Mouse (Mus musculus): Measurements from ENCODE around the gene Rce1. TPM values are rescaled to one million over a fixed set of nuclear protein-coding genes. Genes with fewer than 3 reads are reported as not detected.
"Not testable (repeated sequence)": the region's sequence is repeated elsewhere in the genome, so short reads cannot be mapped to it uniquely, and the experiment has no call there.

Gene Rce1
- total RNA-seq, 2 experiments from 2014 or later = 28.2 to 30.4 TPM

DNA sequence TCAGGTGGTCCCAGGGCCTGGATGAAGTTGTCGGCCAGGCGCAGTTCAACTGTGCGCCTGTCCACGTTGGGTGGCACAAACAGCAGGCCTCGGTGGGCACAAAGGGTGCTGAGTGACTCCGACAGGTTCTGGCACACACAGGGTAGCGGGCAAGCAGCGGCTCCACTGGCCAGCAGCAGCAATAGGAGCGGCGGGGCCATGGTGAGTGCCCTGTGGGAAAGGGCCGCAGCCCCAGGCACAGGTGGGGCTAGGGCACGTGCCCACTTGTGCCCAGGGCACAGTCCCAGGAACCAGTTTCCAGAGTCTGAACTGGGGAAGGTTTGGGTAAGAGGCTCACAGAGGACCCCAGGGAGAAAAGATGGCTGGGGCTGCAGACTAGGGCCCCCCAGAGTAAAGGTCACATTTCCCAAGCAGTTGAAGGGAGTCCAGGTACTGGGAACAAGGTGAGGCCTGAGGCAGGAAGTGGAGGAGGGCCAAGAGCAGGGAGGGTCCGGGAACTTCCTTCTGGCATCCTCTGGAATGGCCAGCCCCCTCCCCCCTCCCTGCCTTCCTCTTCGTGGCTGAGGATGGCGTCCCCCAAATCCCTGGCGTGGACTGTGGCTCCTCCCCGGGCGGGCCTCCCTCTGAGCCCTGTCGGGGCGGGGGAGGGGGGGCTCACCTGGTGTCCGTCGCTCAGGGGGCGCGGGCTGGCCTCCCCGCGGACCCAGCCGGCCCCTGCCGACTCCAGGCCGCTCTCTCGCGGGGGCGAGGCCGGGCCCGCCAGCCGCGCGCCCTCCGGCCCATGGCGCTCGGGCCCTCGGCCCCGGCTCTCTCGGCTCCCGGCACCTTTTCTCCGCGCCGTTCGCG, 10.9 kb downstream of the Rce1 start:
- ATAC-seq (replicated peaks; ENCODE audit: poor library complexity, severe bottlenecking) = no peak

DNA sequence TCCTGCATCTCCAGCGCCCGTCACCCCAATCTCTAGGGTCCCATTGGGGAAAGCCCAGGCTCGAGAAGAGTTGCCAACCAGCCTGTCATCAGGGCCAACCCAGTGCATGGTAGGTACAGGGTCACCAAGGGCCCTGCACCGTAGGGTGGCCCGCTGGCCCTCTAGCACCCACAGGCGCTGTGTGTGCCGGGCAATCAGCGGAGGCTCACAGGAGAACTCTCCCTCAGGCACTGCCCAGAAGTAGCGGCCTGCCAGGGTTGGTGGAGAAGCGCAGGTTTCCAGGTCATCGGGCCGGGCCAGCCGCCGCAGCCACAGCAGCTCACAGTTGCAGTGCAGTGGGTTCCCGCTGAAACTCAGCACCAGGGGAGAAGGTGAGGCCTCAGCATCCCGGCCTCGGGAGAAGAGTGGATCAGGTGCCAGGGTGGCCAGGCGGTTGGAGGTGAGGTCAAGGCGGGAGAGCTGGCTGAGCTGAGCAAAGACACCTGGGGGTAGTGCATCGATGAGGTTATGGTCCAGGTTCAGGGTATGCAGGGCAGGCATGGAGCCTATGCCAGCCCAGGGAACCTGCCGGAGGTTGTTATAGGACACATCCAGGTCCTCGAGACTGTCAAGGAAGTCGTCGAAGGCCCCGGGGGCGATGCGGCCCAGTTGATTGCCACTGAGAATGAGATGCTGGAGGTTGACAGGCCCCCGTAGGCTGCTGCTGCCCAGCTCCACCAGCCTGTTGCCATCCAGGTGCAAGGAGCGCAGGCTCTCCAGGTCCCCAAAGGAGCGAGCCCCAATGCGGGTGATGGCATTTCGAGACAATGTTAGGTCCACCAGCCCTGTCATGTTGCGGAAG, 11.8 kb downstream of the Rce1 start:
- no peak for ATAC-seq (replicated peaks; ENCODE audit: poor library complexity, severe bottlenecking)

DNA sequence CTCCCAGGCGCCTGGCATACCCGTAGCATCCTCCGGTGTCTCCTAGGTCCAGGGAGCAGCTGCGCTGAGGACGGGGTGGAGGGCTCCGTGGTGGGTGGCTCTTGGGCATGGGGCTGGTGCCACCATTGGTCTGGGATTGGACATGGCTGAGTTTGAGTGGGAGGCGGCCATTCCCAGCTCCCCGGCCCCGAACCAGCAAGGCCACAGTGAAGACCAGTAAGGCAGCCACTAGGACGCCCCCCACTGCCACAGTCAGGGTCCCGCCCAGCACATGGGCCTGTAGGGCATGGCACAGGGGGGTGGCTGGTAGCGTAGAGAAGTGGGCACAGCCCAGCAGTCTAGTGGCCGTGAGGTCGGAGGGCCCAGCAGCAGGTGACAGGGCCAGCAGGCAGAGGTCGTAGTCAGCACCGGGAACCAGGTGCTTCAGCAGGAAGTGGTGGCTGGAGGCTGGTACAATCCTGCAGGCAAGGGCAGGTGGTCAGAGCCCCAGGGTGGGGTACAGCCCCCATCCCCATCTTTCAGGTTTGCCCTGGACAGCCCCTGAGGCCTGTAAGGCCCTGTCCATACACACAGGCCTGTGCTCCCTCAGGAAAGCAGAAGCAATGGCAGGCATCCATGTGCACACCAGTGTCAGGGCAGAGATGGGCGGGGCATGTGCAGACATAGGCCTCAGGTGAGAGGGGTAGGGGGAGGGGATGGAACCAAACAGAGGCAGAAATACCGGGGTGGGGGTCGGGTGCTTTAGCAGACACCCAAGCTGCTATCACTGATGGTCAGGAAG, 13.1 kb downstream of the Rce1 start:
- ATAC-seq (replicated peaks; ENCODE audit: poor library complexity, severe bottlenecking) = no peak

DNA sequence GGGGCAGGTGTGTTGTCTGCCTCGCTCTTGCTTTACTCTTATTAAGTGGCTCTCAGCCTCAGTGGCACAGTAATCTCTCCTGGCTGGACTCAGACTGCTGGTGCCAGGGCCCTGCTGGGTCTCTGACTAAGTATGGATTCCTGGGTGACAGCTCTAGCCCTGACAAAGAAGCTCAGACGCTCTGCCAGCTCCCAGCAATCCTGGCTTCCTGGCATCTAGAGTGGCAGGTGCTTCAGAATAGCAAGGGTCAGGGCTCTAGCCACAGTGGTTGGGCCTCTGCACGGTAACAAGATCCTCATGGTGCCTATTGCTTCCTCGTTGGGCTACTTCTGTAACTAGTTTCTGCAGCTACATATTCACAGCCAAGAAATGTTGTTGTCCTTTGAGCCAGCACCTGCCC, 15.3 kb downstream of the Rce1 start:
- ATAC-seq (replicated peaks; ENCODE audit: poor library complexity, severe bottlenecking) = no peak

DNA sequence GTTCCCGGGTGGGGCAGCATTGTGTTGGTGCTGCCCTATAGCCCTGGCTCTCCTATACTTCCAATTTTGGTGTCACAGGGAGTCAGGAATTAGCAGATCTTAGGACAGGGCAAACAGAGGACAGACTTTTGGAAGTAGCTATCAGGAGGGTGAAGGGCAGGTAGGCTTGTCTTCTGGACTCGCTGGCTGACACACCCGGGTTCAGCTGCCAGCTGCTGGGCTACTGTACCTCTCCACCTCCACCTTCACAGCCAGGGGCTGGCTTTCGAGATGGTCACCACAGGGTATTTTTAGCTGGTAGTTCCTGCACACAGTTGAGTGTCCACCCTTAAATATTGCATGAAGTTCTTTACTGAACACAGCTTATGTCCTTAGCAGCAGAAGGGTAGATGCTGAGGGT, 16.9 kb downstream of the Rce1 start:
- no peak for ATAC-seq (replicated peaks; ENCODE audit: poor library complexity, severe bottlenecking)

DNA sequence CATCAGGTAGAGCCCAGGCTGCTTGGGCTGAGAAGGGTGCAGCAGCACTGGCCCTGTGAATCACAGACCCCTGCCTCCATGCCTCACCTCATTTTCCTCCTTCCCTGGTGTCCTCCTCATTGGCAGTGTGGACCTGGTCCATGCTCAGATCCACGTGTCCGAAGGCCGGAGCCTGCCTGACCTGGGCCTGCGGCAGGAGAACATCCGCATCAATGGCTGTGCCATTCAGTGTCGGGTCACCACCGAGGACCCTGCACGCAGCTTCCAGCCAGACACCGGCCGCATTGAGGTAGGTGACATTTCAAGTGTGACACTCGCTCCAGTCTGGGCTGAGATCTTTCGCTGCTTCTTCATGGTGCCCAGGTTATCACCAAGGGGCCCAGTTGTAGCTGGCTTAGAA, 18.0 kb downstream of the Rce1 start:
- ATAC-seq (replicated peaks; ENCODE audit: poor library complexity, severe bottlenecking) = no peak

DNA sequence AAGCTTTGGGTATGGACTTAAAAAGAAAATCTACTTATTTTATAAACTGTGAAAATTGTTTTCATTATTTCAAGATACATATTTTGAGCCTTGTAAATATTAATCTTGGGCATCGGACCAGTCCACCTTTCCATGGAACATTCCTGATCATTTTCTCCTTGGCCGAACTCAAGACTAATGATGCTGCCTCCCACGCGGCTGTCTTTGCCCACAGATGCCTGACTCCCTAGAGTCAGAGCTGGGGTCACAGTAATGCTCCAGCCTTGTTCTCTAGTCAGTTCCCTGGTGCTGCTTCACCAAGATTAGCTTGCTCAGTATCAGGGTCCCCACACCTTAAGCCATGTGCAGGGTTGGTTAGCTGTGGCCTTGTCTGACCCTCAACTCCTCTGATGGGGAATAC, 19.8 kb downstream of the Rce1 start:
- no peak for ATAC-seq (replicated peaks; ENCODE audit: poor library complexity, severe bottlenecking)

DNA sequence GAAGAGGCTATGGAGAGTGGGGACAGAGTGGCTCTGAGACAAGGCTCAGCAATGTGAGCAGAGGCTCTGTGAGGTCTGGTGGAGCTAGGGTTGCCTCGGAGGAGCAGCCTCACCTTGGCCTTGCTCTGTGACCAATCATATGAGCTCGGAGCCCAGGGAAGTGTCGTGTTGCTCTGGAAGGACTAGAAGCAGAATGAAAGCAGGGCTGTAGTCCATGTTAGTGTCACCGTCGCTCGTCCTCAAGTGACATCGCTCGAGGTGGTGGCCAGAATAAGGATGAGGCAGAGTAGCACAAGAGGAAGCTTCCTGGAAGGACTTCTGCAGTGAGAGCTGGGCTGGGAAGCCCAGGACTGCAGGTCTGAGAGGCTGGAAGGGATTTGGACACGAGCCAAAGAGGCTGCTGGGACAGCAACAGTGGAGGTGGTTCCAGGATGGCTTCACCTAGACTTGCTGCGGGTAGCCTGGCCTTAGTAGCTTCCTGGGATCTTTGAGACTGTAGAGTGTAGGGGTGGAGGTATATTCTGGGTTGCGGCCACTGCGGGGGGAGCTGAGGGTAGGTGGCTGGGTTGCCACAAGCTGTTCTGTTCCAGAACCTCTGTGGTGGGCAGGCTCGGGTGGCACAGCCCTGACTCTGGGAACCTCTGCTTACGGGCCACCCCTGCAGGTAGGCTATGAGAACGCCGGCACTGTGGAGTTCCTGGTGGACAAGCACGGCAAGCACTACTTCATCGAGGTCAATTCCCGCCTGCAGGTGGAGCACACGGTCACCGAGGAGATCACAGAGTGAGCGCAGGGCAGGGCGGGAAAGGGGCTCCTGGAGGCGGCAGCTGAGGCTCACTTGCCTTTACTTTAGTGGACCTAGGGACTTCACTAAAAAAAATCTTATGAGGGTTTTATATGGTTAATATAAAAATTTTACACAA, 21.4 kb downstream of the Rce1 start:
- peak; percentile 89 for ATAC-seq (replicated peaks; ENCODE audit: poor library complexity, severe bottlenecking)

DNA sequence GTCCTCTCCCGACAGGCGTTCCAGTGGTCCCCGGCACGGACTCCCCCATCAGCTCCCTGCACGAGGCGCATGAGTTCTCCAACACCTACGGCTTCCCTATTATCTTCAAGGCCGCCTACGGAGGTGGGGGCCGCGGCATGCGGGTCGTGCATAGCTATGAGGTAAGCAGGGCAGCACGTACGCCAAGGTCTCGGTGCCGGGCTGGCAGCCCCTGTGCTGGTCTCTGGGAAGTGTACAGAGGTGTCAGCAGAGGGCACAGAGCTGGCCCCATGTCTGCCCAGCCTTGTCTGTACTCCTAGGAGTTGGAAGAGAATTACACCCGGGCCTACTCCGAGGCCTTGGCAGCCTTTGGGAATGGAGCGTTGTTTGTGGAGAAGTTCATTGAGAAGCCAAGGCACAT, 23.0 kb downstream of the Rce1 start:
- no peak for ATAC-seq (replicated peaks; ENCODE audit: poor library complexity, severe bottlenecking)

DNA sequence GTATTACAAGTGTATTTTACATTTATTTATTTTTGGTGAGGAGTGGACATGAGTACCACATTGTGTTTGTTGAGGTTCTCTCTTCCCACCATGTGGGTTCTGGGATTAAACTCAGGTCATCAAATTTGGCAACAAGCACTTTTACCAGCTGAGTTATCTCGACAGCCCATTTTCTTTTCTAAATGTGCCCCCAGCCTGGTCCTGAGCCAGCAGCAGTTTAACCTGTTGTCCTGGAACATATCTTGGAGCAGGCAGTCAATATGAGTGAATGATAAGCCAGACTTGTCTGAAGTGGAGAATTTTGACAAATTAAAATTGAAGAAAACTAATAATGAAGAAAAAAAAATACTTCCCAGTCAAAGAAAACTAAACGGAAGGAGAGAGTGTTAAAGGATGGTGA, 29.4 kb downstream of the Rce1 start:
- ATAC-seq (replicated peaks; ENCODE audit: poor library complexity, severe bottlenecking) = no peak

DNA sequence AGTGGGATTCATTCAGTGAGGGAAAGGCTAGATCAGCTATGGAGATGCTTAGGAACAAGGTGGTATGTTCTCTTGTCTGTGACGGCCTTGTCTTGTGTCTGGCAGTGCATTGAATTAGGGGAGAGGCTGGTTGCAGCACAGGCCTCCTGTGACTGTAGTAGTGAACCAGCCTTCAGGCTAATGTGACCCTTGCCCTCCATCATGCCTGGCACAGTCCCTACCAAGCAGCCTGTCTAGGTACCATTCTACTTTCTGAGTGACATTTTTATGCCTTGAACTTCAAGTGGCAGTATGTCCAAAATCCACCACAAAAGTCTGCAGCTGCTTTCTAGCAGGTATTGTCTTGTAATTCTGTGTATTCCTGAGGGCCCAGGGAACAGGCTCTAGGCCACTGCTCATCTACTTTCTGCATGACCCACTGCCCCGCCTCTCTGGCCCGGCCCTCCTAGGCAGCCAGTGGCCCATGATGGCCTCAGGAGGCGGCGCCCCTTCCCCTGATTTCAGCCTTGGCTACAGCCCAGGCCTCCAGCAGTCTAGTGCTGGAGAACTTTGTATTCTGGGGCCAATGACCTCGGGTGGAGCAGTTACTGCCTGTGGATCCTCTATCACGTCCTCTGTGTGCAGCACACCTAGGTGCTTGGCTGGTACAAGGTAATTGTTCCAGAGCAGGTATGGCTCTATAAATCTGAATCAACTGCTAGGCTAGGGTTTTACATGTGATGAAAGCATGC, 31.5 kb downstream of the Rce1 start:
- no peak for ATAC-seq (replicated peaks; ENCODE audit: poor library complexity, severe bottlenecking)

DNA sequence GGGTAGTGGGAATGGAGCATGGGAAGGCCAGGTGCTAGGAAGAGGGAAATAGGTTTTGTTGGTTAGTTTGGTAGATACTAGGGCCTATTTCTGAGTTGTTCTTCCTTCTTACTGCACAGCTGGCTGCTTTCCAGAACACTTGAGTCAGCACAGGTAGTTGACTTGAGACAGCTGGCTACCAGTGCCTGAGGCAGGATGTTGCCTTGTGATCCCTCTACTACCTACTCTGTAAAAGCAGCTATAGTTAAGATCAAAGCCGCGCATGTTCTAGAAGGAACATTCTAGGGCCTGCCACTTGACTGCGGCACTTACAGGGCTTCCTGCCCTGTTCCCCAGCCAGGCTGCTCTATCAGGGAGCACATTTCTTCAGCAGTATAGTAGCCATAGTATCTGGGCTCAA, 35.4 kb downstream of the Rce1 start:
- ATAC-seq (replicated peaks; ENCODE audit: poor library complexity, severe bottlenecking) = no peak

DNA sequence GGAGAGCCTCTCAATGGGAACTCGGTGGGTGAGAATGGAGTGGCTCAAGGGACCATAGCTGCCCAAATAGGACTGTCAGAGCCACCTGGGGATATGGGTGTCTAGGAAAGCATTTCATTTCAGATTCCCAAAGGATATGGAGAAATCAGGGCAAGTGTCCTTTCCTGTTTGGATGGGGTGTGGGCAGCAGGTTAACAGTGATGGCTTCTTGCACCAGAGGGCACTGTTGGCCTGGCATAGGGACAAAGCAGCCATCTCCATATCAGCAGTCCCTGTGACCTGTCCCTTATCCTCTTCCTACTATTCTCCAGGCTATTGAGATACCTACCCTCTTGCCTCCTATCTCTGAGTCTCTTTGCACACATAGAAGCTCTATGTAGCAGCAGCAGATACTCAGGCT, 36.4 kb downstream of the Rce1 start:
- ATAC-seq (replicated peaks; ENCODE audit: poor library complexity, severe bottlenecking) = no peak

DNA sequence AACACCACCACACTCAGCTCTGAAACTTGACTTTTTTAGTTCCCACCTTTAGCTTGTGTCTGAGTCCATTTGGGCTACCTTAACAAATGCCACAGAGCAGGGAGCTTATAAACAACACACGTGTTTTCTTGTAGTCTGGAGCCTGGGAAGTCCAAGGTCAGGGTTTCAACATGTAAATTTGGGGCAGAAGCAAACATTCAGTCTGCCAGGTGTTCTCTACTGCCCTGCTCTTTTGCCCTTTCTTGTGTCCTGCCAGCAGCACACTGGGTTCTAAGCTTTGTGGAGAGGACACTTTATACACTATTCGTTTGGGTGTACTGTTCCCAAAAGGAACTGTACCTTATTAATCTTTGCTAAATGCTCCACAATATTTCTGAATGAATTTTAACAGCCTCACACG, 37.0 kb downstream of the Rce1 start:
- ATAC-seq (replicated peaks; ENCODE audit: poor library complexity, severe bottlenecking) = no peak

DNA sequence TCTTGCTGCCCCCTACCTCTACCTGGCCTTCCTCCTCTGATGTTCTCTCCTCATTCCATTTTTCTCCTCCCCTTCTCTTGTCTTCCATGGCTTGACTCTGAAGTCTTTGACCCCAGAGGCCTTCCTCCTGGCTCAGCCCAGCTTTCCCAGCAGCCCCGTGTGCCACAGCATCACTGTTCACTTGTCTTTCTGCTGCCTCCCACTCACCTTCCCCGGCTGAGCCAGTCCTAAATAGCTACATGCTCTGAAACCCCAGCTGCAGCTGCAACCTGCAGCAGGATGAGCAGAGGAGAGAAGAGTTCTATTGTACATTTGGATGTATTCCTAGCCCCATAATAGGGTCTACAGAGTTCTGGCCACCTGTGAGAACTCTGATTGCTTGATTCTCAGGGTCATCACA, 38.0 kb downstream of the Rce1 start:
- ATAC-seq (replicated peaks; ENCODE audit: poor library complexity, severe bottlenecking) = no peak

DNA sequence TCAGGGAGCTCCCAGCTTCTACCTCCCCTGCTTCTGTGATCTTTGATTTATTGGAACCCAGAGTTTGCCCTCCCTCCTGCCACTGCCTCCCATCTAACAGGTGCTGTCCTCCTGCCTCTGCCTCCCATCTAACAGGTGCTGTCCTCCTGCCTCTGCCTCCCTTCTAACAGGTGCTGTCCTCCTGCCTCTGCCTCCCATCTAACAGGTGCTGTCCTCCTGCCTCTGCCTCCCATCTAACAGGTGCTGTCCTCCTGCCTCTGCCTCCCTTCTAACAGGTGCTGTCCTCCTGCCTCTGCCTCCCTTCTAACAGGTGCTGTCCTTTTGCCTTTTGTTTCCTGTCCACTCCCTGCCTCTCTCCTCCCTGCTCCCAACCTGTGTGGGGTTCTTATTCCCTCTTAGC, 38.7 kb downstream of the Rce1 start:
- ATAC-seq (replicated peaks; ENCODE audit: poor library complexity, severe bottlenecking) = not testable (repeated sequence)

DNA sequence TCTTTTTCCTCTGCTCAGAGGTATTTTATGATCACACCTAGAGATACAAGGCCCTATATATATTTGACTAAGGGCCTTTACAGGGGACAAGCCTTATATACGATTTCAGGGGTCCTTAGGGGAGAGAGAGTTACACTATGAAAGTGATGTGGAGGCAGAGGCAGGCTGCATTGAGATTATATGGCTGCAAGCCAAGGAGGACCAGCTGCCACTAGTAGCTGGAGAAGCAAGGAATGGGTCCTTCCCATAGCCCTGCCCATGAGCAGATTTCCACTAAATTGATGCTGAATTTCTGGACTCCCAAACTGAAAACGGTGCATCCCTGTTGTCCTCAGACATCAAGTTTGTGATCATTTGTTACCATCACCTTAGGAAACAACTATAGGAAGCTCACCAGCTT, 41.6 kb downstream of the Rce1 start:
- ATAC-seq (replicated peaks; ENCODE audit: poor library complexity, severe bottlenecking) = no peak

DNA sequence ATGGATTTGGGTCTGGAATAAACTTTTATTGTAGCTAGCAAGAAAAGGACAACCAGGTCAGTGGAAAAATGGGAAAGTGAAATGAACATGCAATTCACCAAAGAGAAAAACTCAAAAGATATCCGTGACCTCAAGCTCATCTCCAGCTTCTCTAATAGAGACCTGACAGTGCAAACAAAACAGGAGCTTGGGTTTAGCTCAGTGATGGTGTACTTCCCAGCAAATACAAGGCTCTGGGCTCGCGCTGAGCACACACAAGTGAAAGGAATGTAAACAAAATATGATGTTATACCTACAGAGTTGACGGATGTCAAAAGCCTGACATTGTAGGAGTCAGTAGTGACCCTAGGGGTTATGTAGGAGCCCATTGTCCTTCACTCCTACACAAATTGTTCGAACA, 46.1 kb downstream of the Rce1 start:
- ATAC-seq (replicated peaks; ENCODE audit: poor library complexity, severe bottlenecking) = no peak

DNA sequence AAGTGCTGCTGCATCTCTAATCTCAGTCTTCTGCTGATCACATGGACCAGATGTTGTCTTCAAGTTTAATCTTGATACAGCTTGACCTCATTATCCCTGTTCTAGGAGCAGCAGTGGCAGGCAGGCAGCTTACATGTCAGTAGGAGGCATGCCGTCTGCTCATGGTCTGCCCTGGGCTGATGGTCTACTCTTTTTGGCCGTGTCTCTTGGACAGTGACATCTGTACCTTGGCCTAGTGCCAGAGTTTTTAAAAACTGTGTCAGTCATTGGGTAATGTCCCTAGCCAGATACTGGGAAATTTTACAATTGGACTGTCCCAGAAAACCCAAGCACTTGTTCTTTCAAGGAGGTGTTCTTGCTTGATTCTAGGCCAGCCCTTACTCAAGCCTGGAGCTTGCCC, 46.6 kb downstream of the Rce1 start:
- ATAC-seq (replicated peaks; ENCODE audit: poor library complexity, severe bottlenecking) = no peak
